Mouse (Mus musculus): ENCODE measurements at regions not wholly inside any gene's neighbourhood (a gene's known extent, or its start where the extent isn't known, plus 50 kb on each side); places are given as distances from the start of the nearest gene placed in this dataset.
A peak's percentile ranks its signal among the peaks of the same experiment; 100 is the strongest.

DNA sequence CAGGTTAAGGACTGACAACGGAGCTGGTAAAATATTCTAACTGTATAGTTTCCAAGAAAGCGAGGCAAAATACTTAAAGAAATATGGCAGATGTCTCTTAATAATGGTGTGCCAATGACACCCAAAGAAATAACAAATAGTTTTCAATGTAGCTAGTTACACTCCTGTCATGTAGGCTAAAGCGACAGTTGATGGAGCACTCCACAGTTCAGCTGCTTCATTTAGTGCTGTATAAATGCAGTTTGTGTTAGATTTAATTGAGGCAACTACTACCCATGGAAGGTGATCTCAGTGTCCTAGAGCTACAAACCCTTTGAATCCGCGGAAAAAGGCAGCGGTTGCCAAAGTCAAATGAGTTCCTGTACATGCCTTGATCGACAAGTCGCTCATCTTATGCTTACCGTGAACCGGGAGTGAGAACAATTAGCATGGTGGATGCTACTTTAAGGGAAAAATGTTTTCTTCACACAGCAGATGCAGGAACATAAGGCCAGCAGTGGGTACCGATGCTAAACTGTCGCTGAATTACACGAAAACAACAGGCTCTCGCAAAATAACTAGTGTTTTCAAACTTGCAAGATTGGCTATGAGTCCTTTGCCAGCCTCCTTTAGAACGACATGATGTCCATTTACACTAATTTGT lies 961.4 kb downstream of the Mat2b start:
- DNase-seq (ENCODE audit: low spot score in 2 of 2) = no peak

DNA sequence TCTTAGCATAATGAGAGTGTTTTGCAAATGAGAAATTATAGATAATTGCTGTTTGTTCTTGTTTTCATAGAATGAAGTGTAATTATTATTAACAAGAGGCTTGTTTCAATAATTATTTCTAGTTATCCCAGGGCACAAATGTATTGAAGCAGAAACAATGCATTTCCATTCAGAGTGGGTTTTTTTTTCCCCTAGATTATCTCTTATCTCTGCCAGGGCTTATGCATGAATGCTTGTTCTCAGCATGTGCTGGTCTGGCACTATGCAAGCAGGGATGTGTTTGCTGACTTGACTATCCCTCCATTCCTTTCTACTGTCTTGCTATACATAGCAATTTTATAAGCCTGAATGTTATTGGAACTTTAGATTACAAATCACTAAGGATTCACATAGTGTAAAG lies 971.4 kb downstream of the Mat2b start:
- no peak for DNase-seq (ENCODE audit: low spot score in 2 of 2)

DNA sequence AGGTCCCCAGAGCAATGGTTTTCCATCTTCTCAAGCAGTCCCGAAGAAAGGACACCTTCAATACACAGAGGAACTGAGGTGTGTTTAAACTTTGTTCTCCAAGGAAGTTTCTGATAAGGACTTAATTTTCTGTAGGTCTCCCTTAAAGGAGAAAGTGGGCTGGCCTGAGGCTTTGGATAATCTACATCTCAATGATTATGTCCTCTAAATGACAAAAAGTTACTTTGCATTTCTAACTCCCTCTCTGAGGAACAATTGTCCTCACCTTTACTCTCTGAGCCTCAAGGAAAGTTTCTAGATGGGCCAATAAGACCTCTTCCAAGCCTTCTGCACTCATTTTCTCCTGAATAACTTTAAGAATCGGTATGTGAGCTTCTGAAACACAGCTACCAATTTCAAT lies 1016.5 kb downstream of the Mat2b start:
- DNase-seq (ENCODE audit: low spot score in 2 of 2) = no peak

DNA sequence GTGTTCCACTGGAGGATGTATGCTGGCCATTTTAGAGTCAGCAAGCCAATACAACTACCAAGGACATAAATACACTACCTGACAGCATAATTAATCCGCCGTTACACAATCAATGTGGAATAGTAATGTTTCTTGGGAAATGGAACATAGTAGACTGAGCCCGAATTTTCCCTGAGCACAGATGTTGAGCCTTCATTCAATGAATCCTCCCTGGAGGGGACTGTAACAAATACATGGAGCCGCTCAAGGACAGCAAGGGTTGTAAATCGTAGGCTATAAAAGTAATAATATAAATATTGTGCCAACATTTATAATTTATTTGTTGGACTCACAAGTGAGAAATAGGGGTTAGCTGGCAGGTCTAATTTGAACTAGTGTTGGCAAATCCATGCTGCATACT lies 1041.4 kb downstream of the Mat2b start:
- no peak for DNase-seq (ENCODE audit: low spot score in 2 of 2)

DNA sequence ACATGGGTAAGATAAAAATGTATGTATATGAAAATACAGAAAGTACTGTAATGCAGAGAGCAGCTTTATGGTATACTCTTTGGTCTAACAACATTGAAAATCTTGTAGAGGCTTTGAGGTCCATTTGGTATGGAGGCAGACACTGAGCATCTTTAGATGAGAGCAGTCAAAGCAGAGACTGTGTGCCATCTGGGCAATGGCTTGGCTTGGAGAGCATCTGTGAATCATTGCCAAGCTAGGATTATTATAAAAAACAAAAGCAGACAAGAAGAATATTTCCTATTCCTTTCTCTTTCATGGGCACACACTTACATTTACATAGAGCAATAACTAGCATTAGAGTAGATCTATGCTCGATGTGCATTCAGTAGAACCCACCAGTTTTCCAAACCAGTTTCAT lies 1075.6 kb downstream of the Mat2b start:
- no peak for DNase-seq (ENCODE audit: low spot score in 2 of 2)

DNA sequence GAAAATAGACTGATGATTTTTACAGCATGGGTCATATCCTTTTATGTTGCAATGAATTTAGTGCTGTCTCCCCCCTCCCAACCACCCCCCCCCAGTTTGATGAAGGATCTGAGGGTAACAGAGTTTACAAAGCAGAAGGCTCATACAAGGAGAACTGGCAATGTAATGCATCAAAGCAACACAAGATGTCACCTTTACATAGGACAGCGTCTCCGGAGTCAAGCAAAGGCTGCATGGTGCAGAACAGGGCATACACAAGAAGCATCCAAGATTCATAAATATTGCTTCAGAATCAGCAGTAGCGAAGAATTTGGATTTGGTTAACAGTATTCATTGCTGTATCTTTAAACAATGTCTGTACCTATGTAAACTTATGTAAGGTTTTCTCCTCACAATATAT lies 1079.2 kb downstream of the Mat2b start:
- no peak for DNase-seq (ENCODE audit: low spot score in 2 of 2)

DNA sequence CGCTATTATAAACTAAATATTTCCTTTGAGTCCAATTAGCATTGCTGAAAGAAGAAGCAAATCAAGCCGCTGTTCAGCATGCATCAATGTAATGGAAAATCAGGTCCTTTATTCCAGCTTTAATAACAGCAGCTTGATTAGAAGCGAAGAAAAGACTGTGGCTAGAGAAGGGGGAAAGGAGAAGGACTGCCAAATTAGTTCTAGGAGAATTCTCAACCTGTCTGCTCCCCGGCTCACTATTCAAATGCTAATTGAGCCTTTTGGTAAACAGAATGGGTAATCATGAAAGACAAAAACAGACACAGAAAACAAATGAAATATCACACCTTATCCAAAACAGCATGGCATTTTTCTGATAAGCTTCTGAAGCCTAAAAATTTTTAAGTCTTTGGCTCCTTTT lies 1098.5 kb downstream of the Mat2b start:
- DNase-seq (ENCODE audit: low spot score in 2 of 2) = no peak

DNA sequence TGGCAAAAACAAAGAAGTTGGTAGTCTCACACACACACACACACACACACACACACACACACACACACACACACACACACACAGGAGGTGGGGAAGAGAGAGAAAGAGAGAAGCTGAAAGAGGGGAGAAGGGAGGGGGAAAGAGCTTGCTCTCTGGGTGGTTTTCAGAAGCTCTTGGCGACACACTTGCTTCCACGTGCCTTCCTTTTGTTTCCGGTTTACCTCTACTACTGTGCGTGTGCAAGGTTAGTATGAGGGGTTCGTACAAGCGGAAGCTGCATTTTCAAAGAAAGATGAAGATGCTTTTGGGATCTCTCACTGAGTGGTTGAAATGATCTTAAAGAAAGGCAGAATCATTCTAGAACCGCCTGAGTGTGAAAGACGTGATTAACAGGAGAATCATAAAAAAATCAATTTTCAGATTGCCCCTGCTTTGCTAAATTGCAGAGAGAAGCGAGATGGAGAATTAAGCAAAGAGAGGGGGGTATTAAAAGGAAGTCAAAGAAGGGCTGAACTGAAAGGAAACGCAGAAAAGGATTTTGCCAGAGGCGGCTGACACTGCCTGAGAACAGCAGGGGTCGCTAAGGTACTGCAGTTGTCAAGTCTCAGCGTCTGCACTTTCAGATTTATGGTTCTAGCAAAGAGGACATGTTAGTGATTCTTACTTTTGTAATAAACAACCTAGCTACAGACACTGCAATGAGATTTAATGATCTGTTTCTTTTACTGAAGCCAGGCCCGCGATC lies 1106.2 kb downstream of the Mat2b start:
- DNase-seq (ENCODE audit: low spot score in 2 of 2) = peak; percentile 32 to 71

DNA sequence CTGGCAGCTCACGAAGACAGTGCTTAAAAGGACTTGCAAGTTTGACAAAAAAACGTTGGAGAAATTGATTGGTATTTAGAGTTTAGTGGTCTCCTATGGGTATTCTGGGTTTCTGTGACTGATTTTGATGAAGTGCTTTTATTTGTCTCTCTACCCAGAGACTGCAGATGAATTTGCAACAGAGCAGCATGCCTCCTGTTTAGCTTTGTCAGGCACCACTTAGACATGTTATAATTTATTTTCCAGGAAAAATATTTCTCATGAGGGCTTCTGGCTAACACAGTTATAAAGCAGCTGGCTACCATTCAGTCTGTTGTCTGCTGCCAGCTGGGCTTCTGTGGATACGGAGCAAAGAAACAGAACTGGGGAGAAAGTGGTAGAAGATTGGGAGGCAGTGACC lies 1136.7 kb downstream of the Mat2b start:
- no peak for DNase-seq (ENCODE audit: low spot score in 2 of 2)

DNA sequence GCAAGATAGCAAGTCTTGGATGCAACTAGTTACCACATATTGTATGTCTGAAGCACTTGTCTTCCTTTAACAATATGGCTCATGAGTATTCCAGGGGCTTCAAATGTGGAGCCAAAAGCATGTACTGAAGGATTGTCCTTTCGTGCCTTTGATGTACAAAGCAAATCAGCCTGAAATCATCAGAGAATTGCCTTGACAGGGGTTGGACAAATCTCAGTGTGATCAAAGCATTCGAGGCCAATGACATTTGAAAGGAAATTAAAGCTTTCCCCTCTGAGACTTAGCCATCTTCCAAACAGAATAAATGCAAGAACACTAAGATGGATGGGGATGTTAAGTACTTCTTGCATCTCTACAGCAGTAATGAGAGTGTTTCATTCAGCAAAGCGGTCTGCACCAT lies 1144.9 kb downstream of the Mat2b start:
- no peak for DNase-seq (ENCODE audit: low spot score in 2 of 2)

DNA sequence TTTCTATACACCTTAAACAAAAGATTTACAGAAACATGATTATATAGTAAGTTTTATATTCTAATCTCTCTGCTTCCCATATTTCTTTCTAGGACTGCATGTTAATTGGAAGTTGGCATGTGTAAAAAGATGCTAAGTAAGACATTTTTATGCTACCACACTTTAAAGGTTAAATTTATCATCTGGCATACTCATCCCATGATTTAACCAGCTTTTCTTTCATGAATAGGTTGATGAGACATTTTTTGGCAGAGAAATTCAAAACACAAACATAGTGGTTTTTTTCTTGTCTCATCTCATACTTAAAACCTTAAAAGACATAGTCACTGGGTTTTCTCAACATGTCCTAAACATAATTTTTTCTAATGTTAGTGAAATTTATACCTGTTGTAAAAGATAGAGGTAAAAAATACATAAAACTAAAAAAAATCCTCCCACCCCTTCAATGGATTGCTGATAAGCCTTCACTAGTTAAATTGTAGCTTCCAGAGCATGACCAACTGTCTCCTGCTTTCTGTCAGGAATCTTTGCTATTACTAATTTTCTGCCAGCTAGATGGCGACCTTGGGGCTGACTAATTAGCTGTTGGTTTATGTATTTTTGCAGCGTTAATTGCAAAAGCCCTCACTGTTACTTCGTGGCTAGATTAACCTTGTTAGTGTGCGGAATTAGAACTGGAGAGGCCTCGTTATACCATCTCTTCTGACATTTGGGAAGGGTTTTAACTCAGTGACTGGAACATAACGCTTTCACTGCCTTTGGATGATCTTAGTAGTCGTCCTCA lies 1169.9 kb downstream of the Mat2b start:
- DNase-seq (ENCODE audit: low spot score in 2 of 2) = no peak

DNA sequence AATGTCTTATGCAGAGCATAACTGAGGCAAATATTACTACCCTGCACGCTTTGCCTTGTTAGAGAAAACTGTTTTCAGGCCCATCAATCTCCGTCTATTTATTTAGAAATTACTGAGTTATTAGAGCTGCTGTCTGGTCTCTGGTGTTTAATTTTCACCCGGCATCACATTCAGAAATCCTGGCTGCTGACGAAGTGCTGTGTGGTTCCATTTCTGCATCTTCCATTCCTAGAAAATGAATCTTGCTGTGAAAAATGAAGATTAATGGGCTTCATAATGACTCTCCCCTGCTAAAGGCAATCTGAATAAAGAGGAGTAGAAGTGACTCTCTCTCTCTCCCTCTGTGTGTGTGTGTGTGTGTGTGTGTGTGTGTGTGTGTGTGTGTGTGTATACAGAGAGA lies 1199.8 kb downstream of the Mat2b start:
- no peak for DNase-seq (ENCODE audit: low spot score in 2 of 2)

DNA sequence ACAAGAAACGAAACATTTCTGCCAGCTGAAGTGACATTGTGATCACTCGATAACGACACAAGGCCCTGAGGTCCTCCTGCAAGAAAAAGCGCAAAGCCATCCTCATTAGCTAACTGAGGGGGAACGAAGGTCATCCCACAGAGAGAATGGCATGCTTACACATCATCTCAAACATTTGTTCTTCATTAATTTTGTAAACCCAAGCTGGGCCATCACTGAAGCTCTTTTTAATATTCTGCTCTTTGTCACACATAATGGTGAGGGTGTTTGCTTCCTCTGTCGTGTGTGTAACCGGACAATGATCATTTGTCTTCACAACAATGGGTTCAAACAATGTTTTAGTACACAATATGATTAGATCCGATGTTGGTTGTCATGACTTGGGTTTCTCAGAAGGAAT lies 1217.9 kb downstream of the Mat2b start:
- no peak for DNase-seq (ENCODE audit: low spot score in 2 of 2)

DNA sequence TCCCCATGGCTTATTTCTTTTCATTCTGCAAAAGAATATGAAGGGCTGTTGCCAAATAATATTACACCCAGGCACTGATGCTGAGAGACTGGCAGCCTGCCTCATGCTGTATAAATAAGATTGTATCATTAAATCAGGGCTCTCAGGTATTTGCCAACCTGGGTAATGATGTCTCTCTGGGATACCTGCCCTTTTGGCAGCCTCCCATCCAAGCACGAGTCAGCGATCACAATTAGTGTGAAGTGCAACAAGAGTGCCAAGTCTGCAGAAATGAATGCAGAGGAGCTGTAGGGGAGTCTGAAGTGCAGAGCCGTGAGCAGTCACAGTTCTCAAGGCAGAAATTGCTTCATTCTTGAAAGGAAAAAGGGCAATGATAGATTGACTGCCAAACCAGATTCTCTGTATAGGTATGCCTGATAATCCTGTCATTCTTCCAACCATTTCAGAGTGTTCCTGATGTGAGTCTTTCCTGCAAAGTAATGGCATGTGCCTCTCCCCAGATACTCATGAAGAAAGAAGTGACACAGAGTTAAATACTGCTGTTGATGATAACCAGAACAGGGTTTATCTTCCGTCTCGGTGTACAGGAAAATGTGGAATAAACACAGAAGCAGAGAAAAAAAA lies 1241.6 kb downstream of the Mat2b start:
- no peak for DNase-seq (ENCODE audit: low spot score in 2 of 2)

DNA sequence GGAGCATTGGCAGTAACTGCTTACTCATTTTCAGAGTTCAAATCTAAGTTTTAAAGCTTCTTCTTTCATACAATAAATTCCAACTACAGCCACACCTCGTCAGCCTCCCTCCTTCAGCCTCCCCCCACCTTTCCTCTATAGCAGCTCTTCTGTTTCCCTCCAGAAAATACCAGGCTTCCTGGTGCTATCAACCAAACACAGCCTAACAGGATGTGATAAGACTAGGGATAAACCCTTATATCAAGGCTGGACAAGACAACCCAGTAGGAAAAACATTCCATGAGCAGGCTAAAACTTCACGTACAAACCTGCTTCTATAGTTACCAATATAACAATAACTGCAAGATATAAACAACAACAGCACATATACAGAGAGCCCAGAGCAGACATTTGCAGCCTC lies 1248.6 kb downstream of the Mat2b start:
- DNase-seq (ENCODE audit: low spot score in 2 of 2) = no peak

DNA sequence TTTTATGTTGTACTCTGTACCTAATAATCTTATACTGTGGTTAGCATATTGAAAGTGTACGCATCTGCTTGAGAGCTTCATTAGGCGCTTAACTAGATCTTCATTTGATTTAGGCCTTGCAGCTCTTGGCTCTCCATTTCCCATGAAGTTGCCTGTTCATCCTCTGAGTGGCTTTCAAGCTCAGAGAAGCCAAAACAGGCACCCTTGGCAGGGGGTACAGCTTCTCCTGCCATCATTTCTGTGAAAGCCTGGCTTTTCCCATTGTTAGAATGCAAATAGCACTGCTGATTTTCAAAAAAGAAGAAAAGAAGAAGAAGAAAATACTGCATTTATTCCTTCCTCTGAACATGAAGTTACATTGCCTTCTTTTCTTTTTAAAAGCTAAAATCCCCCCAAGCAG lies 1283.3 kb downstream of the Mat2b start:
- DNase-seq (ENCODE audit: low spot score in 2 of 2) = no peak

DNA sequence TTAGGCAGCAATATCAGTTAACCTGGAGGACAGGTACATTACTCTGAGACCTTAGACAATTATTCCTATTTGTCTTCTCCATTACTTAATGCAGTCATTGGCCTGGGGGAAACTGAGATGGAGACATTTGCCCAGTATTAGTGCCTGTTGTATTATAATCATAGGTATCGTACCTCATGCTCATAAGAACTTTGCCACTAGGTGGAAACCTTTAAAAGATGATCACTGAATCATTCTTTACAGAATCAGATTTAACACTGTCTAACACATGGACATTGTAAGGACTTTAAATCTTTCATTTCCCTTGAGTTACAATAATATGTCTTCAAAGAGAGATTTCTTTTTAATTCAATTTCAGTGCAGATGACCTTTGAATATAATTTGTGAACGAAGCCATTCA lies 1283.8 kb downstream of the Mat2b start:
- no peak for DNase-seq (ENCODE audit: low spot score in 2 of 2)

DNA sequence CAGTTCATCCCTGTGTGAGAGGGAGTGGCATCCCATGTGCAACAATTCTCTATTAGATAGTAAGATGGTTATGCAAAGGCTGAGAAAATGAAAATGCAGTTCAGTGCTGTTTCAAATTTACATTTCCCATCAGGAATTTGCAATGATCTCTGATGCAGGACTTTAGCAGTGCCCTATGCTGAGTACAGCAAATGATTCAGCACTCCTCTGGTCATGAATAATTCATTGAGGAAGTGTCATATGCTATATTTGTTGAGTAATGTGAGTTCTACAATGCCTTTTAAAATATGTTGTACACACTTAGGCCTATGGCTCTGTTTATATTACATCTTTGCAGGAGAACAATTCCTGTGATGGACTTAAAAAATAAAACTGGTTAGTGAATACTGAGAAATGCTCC lies 1330.2 kb downstream of the Mat2b start:
- DNase-seq (ENCODE audit: low spot score in 2 of 2) = no peak

DNA sequence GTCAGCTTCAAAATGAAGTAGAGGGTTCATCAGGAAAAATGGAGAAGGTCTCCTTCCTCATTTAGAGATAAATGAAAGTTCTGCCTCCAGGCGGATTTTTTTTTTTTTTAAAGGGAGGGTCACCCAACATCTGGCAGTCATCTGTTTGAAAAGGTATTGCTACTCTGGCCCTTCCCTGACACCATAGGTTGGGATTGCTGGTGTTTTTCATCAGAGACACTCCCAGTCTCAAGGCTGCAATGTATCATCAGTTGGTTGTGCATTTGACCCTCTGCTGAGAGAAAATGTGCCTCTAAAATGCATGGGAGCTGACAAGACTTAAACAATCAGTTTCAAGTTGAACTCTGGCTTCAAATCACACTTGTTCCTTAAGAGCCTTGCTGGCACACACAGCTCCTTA lies 1344.4 kb downstream of the Mat2b start:
- no peak for DNase-seq (ENCODE audit: low spot score in 2 of 2)

Data from frontal cortex, postnatal 10 days (tissue).